Mouse (Mus musculus) small intestine, adult 2 months (tissue): ENCODE measurements around the gene Cst9.

Experiments
- CTCF ChIP-seq: fragments of 200-500 bp; IDR thresholded peaks from 2 replicates; pipeline ENCODE4 v1.5.1; 2012; ENCODE audit warnings: low read depth, mild to moderate bottlenecking, control low read depth, inconsistent platforms, low read length, moderate library complexity, mixed read lengths; ENCODE audit not compliant: insufficient replicate concordance, insufficient read length; ENCODE audit errors: extremely low read depth
- POLR2A ChIP-seq: fragments of 200-500 bp; IDR thresholded peaks from 2 replicates; pipeline ENCODE4 v1.6.1; 2012; ENCODE audit warnings: low read depth, mild to moderate bottlenecking, control low read depth, inconsistent platforms, low read length, moderate library complexity

GRCm38 (mm10) chr2:148789142-148789541 lies 45.8 kb upstream of the Cst9 start, which contains the start of gene Cst12:
- TF ChIP-seq CTCF (no peak), POLR2A (no peak)
